Mouse (Mus musculus): ENCODE data around the gene Cep41.

DNA sequence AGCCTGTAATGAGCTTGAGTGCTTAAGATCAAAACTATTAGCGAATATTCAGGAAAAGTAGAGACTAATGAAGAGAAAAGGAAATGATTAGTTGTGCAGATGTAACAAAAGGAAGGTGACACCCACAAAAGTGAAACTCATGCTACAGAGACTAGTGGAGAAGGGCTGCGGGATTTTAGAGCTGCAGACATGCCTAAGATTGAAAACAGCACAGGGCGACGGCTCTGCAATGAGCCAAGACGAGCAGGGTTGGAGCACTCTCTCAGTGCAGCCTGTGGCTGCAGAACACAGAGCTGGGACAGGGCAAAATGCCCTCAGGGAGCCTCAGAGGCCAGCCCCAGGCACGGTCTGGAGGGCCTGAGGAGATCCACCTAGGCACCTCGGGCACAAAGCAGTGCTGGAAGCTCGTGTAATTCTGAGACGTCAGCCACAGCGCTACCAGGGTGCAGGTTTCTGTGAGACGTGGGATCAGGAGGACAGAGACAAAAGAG, 18.2 kb downstream of the Cep41 start:
- no peak for TF ChIP-seq TCF12 (IDR thresholded peaks at IDR 0.05; ENCODE audit: insufficient read depth, poor library complexity, severe bottlenecking)
- TF ChIP-seq POLR2A (IDR thresholded peaks at IDR 0.05; ENCODE audit: insufficient read length, low read depth): no peak
- TF ChIP-seq MYOG (IDR thresholded peaks at IDR 0.05; ENCODE audit: control insufficient read depth in 1 of 3, insufficient read depth in 1 of 3, insufficient read length in 2 of 3, low read depth in 2 of 3): no peak
- no peak for TF ChIP-seq USF1 (IDR thresholded peaks at IDR 0.05; ENCODE audit: low read depth)
- TF ChIP-seq POLR2AphosphoS2 (IDR thresholded peaks at IDR 0.05; ENCODE audit: insufficient read length, low read depth): no peak
- no peak for TF ChIP-seq MAX (IDR thresholded peaks at IDR 0.05; ENCODE audit: low read depth)
- no peak for TF ChIP-seq MYOD1 (IDR thresholded peaks at IDR 0.05; ENCODE audit: control insufficient read depth in 1 of 3, insufficient read length in 2 of 3, low read depth in 2 of 3)
- TF ChIP-seq TCF3 (IDR thresholded peaks at IDR 0.05; ENCODE audit: insufficient read length, low read depth): no peak

Measured in myocyte (in vitro differentiated cells).